ENCODE assay signal across 12 mouse cellular contexts in the genomic region with DNA sequence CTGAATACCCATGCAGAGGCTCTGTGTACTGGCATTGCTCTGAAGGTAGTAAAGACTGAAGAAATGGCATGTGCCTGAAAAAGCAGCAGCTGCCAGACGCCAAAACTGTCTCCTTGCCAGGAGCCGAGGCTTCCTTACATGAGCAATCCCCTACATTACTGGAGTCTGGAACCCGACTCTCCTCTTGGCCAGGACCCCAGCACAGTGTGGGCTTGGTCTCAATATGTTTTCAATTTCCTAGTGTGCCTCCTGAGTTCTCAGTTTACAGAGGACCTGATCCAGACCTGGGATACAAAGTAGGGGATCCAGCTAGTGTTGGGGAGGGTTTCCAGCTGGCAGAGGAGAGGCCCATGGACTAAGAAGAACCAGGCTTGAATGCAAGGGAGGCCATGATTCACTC.
A peak's percentile ranks its signal among the peaks of the same experiment; 100 is the strongest.
DNase-seq lines count a peak whose midpoint lies in the region; ATAC-seq and TF ChIP-seq lines count a peak whose summit lies in the region.
"Had no signal": no experiment of that assay in that cellular context is flagged by ENCODE, and none has a peak within 500 bp of the region (broad histone marks: within the 10 kb centered on the region; RNA-seq: fewer than 3 reads in every experiment).

No protein-coding gene starts in this region.

- no peaks in the 10 kb centered on the region for H3K27me3 ChIP-seq in midbrain, embryonic 13.5 days
- H3K27me3 ChIP-seq in kidney, embryonic 14.5 days (ENCODE audit: control insufficient read depth, insufficient read depth, low read length): no peaks in the 10 kb centered on the region
- H3K27me3 ChIP-seq: midbrain, embryonic 12.5 days; neural tube, embryonic 12.5 days had no signal

- no peak overlapping the region for H3K9ac ChIP-seq in midbrain, embryonic 13.5 days (replicated peaks)
- no peak overlapping the region for H3K9ac ChIP-seq in kidney, embryonic 14.5 days (ENCODE audit: low read depth, low read length)
- H3K9ac ChIP-seq: midbrain, embryonic 12.5 days; neural tube, embryonic 12.5 days had no signal

- DNase-seq in cerebellum, postnatal 14 days: peak; percentile 63 to 73
- DNase-seq in left cerebral cortex, postnatal 4 days: peak; percentile 33
- no peak for DNase-seq in left cerebral cortex, adult 2 months (ENCODE audit: extremely low spot score in 1 of 2, low spot score in 2 of 2)
- peak; percentile 34 for DNase-seq in gastrocnemius, postnatal 25 days
- peak; percentile 21 for DNase-seq in right cerebral cortex, postnatal 25 days
- DNase-seq: kidney, adult 9 months had no signal

- H3K27ac ChIP-seq in left cerebral cortex, adult 2 months: no peak overlapping the region
- H3K27ac ChIP-seq in midbrain, embryonic 13.5 days: no peak overlapping the region
- no peak overlapping the region for H3K27ac ChIP-seq in kidney, embryonic 14.5 days (ENCODE audit: low read depth, low read length)
- H3K27ac ChIP-seq: midbrain, embryonic 12.5 days; neural tube, embryonic 12.5 days had no signal

- intact Hi-C loops in left cerebral cortex, postnatal 4 days (cut with DNase I): no loop called here
- intact Hi-C loops in left cerebral cortex, adult 2 months (cut with DNase I): no loop called here

- ATAC-seq in cerebellum, adult (ENCODE audit: insufficient number of reproducible peaks, low FRiP score, low TSS enrichment): no peak
- no peak for ATAC-seq in midbrain, embryonic 13.5 days
- no peak for ATAC-seq in kidney, embryonic 14.5 days (ENCODE audit: low FRiP score, low TSS enrichment)
- ATAC-seq: lung, postnatal 0 days had no signal

- H3K4me3 ChIP-seq in left cerebral cortex, adult 2 months: no peak overlapping the region
- H3K4me3 ChIP-seq in midbrain, embryonic 13.5 days (replicated peaks): no peak overlapping the region
- no peak overlapping the region for H3K4me3 ChIP-seq in kidney, embryonic 14.5 days (ENCODE audit: low read length)
- H3K4me3 ChIP-seq: midbrain, embryonic 12.5 days; neural tube, embryonic 12.5 days had no signal

- 87% methylated on average over 3 of the region's 3 CpGs for WGBS in midbrain, embryonic 13.5 days
- WGBS in kidney, embryonic 14.5 days: 62% methylated on average over 3 of the region's 3 CpGs

- TF ChIP-seq CTCF in left cerebral cortex, adult 2 months (IDR thresholded peaks at IDR 0.05): no peak

- no peaks in the 10 kb centered on the region for H3K36me3 ChIP-seq in midbrain, embryonic 13.5 days
- no peaks in the 10 kb centered on the region for H3K36me3 ChIP-seq in kidney, embryonic 14.5 days (ENCODE audit: control insufficient read depth, insufficient read depth, low read length)
- H3K36me3 ChIP-seq: midbrain, embryonic 12.5 days; neural tube, embryonic 12.5 days had no signal

- no peaks in the 10 kb centered on the region for H3K9me3 ChIP-seq in midbrain, embryonic 13.5 days
- H3K9me3 ChIP-seq in kidney, embryonic 14.5 days (ENCODE audit: control insufficient read depth, low read length): no peaks in the 10 kb centered on the region
- H3K9me3 ChIP-seq: midbrain, embryonic 12.5 days; neural tube, embryonic 12.5 days had no signal

- H3K4me2 ChIP-seq in midbrain, embryonic 13.5 days (replicated peaks): no peak overlapping the region
- H3K4me2 ChIP-seq in kidney, embryonic 14.5 days (replicated peaks; ENCODE audit: low read depth, low read length): no peak overlapping the region
- H3K4me2 ChIP-seq: midbrain, embryonic 12.5 days; neural tube, embryonic 12.5 days had no signal

- no peaks in the 10 kb centered on the region for H3K4me1 ChIP-seq in midbrain, embryonic 13.5 days (replicated peaks)
- no peaks in the 10 kb centered on the region for H3K4me1 ChIP-seq in kidney, embryonic 14.5 days (ENCODE audit: control insufficient read depth, insufficient read depth, low read length)
- H3K4me1 ChIP-seq: midbrain, embryonic 12.5 days; neural tube, embryonic 12.5 days had no signal

Comparison
In these comparisons a context has a peak if more than half of its experiments do, and no peak if none do; other contexts are left out.
1. DNase-seq: peak in cerebellum, postnatal 14 days (2 of 2), left cerebral cortex, postnatal 4 days (single experiment), gastrocnemius, postnatal 25 days (single experiment) and right cerebral cortex, postnatal 25 days (single experiment); none in left cerebral cortex, adult 2 months (0 of 2).